Mouse (Mus musculus): Measurements from ENCODE around the gene Cys1.

GRCm38 (mm10) chr12:24709409-24709808 is 27.8 kb upstream of the Cys1 start:
- TF ChIP-seq CTCF (IDR thresholded peaks at IDR 0.05) (no peak), EP300 (IDR thresholded peaks at IDR 0.05) (no peak)

Measured in lung, postnatal 0 days (tissue).